Mouse (Mus musculus) lung, postnatal 10 days (tissue): ENCODE data around the gene 5031439G07Rik.
"Not testable (repeated sequence)": the region's sequence is repeated elsewhere in the genome, so short reads cannot be mapped to it uniquely, and the experiment has no call there.

Source experiments
- DNase-seq: peaks from one replicate; pipeline ENCODE4 v3.0.0; 2021

The 5031439G07Rik gene

GRCm38 (mm10) chr15:84987874-84988825 is at the start of gene 5031439G07Rik:
Gene 5031439G07Rik, minus strand, starts transcription at chr15:84988551.
- DNase-seq, result peak; percentile 96

DNA sequence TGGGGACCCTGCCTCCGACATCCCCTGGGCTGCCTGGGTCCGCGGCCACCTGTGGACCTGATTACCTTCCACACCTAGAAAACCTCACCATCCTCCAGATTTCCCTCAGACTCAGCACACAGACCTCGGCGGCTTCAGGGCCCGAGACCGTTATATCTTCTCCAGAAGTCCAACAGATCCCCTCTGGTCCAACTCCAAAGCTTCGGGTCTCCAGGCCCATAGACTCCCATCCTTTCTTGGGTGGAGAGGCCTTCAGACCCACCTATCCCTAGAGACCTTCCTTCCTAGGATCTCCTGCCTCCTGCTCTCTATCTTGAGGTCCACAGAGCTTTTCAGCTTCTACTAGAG is 49.0 kb upstream of the 5031439G07Rik start:
- no peak for DNase-seq

DNA sequence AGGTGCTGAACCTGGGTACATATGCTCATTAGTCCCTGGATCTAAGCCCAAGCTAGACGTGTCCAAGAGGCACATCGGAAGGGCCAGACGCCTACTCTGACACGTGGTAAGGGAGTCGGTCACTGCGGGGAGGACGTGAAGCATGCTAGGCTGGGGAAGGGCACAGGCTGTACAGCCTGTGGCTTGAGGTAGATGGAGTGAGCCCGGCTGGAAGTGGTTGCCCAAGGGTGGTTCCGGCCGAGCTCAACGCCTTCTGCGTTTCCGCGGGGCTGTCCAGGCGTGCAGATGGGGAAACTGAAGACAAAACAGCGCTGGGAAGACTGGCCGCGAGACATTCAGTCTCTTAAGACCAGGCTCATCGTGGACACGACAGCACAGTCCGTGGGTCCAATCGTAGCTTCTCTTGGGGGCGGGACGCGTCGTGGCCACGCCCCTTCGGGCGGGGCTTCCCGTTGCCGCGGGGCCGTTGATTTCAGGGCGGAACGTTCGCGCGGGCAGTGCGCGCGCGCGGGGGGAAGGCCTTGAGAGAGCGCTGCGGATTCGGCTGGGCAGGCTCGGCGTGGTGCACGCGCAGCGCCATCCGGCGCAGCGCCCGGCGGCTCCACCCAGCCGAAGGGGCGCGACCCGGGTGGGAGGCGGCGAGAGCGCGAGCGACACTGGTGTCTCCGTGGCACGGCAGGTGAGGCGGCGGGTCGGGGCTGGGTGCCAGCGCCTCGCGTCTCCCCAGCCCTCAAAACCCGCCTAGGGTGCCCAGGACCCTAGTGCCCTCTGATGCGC is 48.4 kb upstream of the 5031439G07Rik start:
- DNase-seq, result peak; percentile 98

DNA sequence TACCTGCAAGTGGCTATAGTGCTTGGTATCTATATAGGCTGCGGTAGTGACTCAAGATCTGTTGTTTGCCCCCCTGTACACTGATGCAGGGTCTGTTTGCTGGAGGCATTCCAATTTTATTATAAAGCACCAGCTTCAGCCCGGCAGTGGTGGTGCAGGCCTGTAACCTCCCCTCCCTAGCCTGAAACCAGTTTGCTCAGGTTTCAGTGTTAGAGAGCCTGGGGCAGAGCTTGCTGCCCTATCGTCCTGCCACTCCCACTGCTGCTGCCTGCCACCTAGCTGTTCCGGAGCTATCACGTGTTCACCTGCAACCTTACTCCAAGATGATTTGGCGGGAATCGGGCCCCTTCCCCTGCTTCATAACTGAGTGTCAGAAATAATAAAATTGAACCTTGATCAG is 45.6 kb upstream of the 5031439G07Rik start:
- DNase-seq, result not testable (repeated sequence)

GRCm38 (mm10) chr15:85031866-85032265 is 43.5 kb upstream of the 5031439G07Rik start:
- DNase-seq, result peak; percentile 47

DNA sequence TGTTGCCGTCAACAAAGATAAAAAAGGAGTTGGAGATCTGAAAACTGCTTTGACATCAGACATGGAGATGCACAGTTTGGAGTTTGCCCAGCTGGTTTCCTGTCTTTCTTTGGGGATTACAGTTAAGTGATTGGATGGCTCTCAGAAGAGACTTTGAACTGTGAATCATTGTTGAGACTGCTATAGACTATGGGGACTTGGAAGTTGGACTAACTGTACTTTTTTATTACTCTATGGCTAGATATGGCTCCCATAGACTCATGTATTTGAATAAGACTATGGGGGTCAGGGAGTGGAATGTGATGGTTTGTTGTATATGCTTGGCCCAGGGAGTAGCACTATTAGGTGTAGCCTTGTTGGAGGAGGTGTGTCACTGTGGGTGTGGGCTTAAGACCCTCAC is 42.3 kb upstream of the 5031439G07Rik start:
- DNase-seq, result not testable (repeated sequence)

DNA sequence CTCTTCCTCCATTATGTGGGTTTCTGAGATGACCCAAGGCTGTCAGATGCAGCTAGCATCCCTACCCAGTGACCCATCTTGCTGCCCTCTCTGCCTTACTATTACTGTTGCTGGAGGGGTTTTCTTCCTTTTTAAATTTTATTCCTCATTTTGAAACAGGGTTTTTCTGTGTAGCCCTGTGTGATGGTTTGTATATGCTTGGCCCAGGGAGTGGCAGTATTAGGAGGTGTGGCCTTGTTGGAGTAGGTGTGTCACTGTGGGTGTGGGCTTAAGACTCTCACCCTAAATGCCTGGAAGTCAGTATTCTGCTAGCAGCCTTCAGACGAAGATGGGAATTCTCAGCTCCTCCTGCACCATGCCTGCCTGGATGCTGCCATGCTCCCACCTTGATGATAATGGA is 40.3 kb upstream of the 5031439G07Rik start, which contains the start of gene Fam118a:
Gene Fam118a (plus strand): TSS at position 301 of the 400 bp plus-strand sequence.
- not testable (repeated sequence) for DNase-seq

DNA sequence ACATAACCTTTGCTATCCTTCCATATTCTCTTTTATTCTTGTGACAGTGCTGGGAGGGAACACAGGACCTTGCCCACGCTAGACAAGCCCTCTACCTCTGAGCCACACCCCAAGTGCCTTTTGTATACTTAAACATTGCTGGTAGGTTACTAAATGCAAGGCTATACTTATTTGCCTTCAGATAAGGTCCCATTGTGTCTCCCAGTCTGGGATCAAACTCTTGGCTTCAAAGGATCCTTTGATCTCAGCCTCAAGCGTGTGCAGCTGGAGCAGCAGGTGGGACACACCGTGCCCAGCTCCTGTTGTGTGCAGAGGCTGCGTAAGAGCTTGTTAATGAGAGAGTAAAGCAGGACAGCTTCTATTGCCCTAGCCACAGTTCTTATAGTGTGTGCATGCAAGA is 39.4 kb upstream of the 5031439G07Rik start:
- DNase-seq, result no peak

- DNase-seq, result no peak
Observed at GRCm38 (mm10) chr15:85026197-85026596, 37.8 kb upstream of the 5031439G07Rik start.

- peak; percentile 77 for DNase-seq
Observed at GRCm38 (mm10) chr15:85022211-85022610, 33.9 kb upstream of the 5031439G07Rik start.

GRCm38 (mm10) chr15:85016951-85017664 is 28.8 kb upstream of the 5031439G07Rik start, which contains the start of gene Upk3a:
Gene Upk3a, plus strand, starts transcription at chr15:85017141.
- DNase-seq, result peak; percentile 69

DNA sequence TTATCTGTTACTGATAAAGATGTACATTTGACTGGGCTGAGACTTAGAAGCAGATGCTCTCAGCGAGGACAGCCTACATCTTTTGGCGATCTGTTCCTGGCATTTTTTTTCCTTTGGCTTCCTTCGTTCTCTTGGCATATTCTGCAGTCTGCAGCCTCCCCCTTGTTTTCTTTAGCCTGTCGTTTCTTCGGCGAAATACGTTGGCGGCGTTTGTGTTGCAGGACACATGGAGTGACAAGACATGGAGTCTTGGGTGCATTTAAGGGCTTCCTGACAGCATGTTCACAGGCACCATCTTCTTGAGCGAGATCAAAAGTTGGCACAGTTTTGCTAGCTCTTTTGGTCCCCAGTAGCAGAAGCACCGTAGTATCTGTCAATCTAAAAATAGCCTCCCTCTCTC is 27.4 kb upstream of the 5031439G07Rik start:
- peak; percentile 59 for DNase-seq

DNA sequence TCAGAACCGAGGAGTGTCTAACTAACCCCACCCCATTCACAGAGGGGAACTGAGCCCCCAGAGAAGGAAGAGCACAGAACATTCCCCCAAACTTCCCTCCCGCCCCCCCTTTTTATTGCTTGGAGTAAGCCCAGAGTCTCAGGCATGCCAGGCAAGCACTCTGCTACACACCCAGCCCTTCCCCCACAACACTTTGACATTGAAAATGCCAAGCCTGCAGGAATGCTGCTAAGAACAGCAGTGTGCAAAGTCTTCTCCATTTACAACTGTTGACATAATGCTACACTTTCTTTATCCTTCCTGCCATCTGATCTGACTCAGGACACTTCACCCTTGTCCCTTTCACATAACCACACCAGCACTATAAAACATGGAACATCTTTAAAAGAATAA is 24.3 kb upstream of the 5031439G07Rik start:
- peak; percentile 71 for DNase-seq

DNA sequence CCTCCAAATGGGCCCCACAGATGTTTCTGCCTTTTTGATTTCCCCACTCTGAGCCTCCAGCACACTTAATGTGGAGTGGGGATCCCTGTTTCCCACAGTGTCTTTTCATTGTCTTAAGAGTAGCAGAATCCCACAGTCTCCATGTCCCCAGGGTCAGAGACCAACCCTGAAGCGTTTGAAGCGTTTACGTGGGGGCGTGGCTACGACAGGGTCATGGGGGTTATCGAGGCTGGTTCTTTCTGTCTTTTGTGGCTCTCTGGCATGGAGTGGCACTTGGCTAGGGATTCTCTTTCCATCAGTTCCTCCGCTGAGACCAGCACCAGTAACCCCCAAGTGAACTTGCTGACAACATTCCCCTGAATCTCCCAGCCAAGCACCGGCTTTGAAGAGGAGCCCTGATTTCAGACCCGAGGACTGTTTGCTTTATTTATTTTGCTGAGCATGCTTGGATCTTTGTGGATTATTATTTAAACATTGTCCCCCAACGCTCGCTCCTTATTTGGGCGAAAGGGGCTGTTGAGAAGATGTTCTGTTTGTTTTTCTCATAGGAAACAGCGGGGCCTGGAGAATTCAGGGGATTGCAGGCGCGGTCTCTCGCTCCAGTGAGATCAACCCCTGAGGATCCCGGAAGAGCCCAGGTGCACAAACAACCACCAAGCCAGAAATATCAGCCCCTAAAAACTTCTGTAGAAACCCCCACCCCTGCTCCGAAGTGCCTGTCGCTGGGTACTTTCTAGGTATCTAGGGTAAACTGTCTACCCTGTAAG is 23.7 kb upstream of the 5031439G07Rik start:
- DNase-seq, result peak; percentile 73

DNA sequence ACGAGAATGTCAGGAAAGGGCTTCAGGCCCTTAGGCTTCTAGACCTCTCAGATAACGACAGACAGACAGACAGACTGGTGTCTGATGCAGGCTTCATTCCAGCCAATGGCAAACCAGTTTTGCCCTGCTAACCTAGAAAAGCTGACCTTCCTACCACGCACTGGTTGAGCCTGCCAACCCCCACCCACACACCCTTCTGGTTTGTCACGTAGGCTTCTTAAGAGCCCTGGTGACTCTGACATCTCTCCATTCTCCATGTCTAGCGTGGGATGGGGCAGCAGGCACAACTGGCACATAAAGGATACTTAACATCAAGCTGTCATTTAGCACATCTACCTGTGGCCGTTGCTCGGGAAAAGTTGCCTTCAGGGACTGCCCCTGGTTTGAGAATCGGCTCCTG is 21.3 kb upstream of the 5031439G07Rik start:
- no peak for DNase-seq

GRCm38 (mm10) chr15:85000984-85001982 is 12.9 kb upstream of the 5031439G07Rik start:
- peak; percentile 87 for DNase-seq

GRCm38 (mm10) chr15:84999911-85000310 is 11.6 kb upstream of the 5031439G07Rik start:
- DNase-seq, result no peak

GRCm38 (mm10) chr15:84997768-84998454 is 9.6 kb upstream of the 5031439G07Rik start:
- DNase-seq, result no peak

GRCm38 (mm10) chr15:84995967-84996366 is 7.6 kb upstream of the 5031439G07Rik start:
- DNase-seq, result peak; percentile 87

GRCm38 (mm10) chr15:84995041-84995440 is 6.7 kb upstream of the 5031439G07Rik start:
- DNase-seq, result no peak
